Mouse (Mus musculus): ENCODE results near the gene Usp10.

DNA sequence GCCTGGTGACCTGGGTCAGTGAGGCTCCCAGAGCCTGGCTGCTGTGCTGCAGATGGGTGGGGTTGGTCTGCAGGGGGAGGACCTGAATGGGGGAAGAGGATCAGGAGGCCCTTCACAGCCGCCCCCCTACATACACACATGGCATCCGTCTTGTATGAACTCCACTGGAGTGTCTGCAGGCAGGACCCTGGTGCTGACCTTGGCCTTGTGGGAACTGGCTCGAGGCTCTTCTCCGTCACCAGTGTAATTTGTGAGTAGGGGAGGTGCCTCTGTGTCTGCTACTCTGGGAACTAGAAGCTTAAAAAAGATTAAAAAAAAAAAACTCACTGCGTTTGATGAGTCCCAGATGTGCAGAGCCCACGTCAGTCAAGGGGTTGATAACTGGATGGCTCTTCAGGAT is 84.4 kb downstream of the Usp10 start:
- TF ChIP-seq CTCF (IDR thresholded peaks at IDR 0.05; ENCODE audit: extremely low read depth, insufficient read length, insufficient replicate concordance, low read depth, low read length), result no peak
- no peak for TF ChIP-seq POLR2A (IDR thresholded peaks at IDR 0.05; ENCODE audit: low read depth, low read length)

All from small intestine, adult 2 months (tissue).